ENCODE assay signal across 10 mouse cellular contexts in genomic region chr4:46814954-46815353, GRCm38 (mm10).
DNase-seq lines count a peak whose midpoint lies in the region; ATAC-seq and TF ChIP-seq lines count a peak whose summit lies in the region.
"Had no signal": no experiment of that assay in that cellular context is flagged by ENCODE, and none has a peak within 500 bp of the region (broad histone marks: within the 10 kb centered on the region; RNA-seq: fewer than 3 reads in every experiment).

No protein-coding gene starts in this region.

- no peak for ATAC-seq in intestine, postnatal 0 days
- ATAC-seq in intestine, embryonic 15.5 days: no peak; the same call in 1 of the 2 replicates

- H3K27ac ChIP-seq in intestine, postnatal 0 days (ENCODE audit: low read depth, low read length): no peak overlapping the region
- H3K27ac ChIP-seq in intestine, embryonic 15.5 days: no peak overlapping the region

- no peak overlapping the region for H3K9ac ChIP-seq in intestine, postnatal 0 days (ENCODE audit: low read depth, low read length)
- H3K9ac ChIP-seq in intestine, embryonic 15.5 days: no peak overlapping the region

- H3K27me3 ChIP-seq in intestine, postnatal 0 days (replicated peaks; ENCODE audit: control insufficient read depth, insufficient read depth, low read length): no peaks in the 10 kb centered on the region
- H3K27me3 ChIP-seq in intestine, embryonic 15.5 days (replicated peaks): no peaks in the 10 kb centered on the region

- H3K4me2 ChIP-seq in intestine, postnatal 0 days (replicated peaks; ENCODE audit: low read depth): no peak overlapping the region
- H3K4me2 ChIP-seq in intestine, embryonic 15.5 days (replicated peaks): no peak overlapping the region

- H3K9me3 ChIP-seq in intestine, postnatal 0 days (ENCODE audit: control insufficient read depth): no peaks in the 10 kb centered on the region
- no peaks in the 10 kb centered on the region for H3K9me3 ChIP-seq in intestine, embryonic 15.5 days

- H3K36me3 ChIP-seq in intestine, postnatal 0 days (ENCODE audit: control insufficient read depth, insufficient read depth): no peaks in the 10 kb centered on the region
- no peaks in the 10 kb centered on the region for H3K36me3 ChIP-seq in intestine, embryonic 15.5 days

- no peak overlapping the region for H3K4me3 ChIP-seq in intestine, postnatal 0 days (ENCODE audit: low read depth, low read length)
- H3K4me3 ChIP-seq in intestine, embryonic 15.5 days (replicated peaks): no peak overlapping the region
- H3K4me3 ChIP-seq: erythroblast, embryonic 14.5 days; myocyte had no signal

- H3K4me1 ChIP-seq in intestine, postnatal 0 days (replicated peaks; ENCODE audit: control insufficient read depth, insufficient read depth, low read length): no peaks in the 10 kb centered on the region
- H3K4me1 ChIP-seq in intestine, embryonic 15.5 days (replicated peaks): no peaks in the 10 kb centered on the region

- 0 out of 2 replicates have a peak, but pooled peaks have one; percentile 5 for TF ChIP-seq CTCF in intestine, postnatal 0 days (IDR thresholded peaks at IDR 0.05; ENCODE audit: low read depth)

- WGBS in intestine, postnatal 0 days: 72% methylated on average over 4 of the region's 4 CpGs
- 71% methylated on average over 4 of the region's 4 CpGs for WGBS in intestine, embryonic 15.5 days

- DNase-seq in urinary bladder, postnatal 14 days (ENCODE audit: low spot score): peak; percentile 6
- DNase-seq in urinary bladder, postnatal 36 days (ENCODE audit: low spot score in 2 of 2): no peak
- peak; percentile 57 for DNase-seq in cerebellum, adult 8-10 months
- DNase-seq in testis, postnatal 14 days (ENCODE audit: low spot score): no peak
- no peak for DNase-seq in frontal cortex, postnatal 14 days (ENCODE audit: low spot score in 2 of 2)
- DNase-seq: thymus, postnatal 36 days had no signal

Comparison
In these comparisons a context has a peak if more than half of its experiments do, and no peak if none do; other contexts are left out.
1. DNase-seq: peak in urinary bladder, postnatal 14 days (single experiment) and cerebellum, adult 8-10 months (single experiment); none in urinary bladder, postnatal 36 days (0 of 2), testis, postnatal 14 days (single experiment) and frontal cortex, postnatal 14 days (0 of 2).